Mouse (Mus musculus): ENCODE measurements at regions not wholly inside any gene's neighbourhood (a gene's known extent, or its start where the extent isn't known, plus 50 kb on each side); places are given as distances from the start of the nearest gene placed in this dataset.

DNA sequence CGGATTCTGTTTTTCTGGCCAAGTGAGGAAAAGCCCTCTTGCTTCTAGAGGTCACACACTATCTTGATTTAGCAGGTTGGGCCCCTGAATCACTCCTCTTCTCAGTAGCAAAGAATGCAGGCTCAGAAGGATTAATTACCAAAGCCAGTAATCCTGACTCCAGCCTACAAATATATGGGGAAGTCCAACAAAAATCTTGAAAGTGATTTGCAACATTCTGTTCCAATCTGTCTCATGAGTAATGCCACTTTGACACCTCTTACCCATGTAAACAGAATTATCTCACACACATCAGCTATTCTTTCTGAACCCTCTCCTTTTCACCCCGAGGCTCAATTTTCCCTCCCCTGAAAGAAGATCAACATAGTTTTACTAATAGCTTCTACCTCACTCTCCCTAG, 233.9 kb upstream of the Nt5c1b start:
- DNase-seq (ENCODE audit: low spot score, missing footprints): no peak

DNA sequence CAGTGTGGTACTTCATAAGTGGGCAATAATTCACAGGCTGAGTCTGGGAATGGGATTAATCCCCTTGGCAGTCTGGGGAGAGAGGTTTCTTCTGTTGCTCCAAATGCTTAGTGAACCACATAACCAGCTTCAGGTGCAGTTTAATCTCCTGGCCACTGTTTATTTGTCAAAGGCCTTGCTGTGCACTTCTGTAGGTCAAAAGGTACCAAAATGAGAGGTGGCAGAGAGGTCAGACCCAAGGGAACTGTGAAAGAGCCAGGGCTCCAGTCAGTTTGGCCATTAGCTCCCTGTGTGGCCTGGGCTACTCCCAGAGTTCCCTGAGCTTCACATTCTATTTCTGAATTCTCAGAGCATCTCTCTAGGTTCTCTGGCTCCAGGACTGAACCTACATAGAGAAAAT, 229.6 kb upstream of the Nt5c1b start:
- DNase-seq (ENCODE audit: low spot score, missing footprints) (no peak), ATAC-seq (ENCODE audit: low FRiP score) (no peak)
- Histone ChIP-seq H3K4me2 (no peak overlapping the region), H3K27me3 (ENCODE audit: control insufficient read depth, insufficient read depth, low read length) (no peaks in the 10 kb centered on the region), H3K4me3 (ENCODE audit: low read depth, low read length) (no peak overlapping the region), H3K4me1 (ENCODE audit: control insufficient read depth, insufficient read depth, low read length) (no peaks in the 10 kb centered on the region), H3K9me3 (ENCODE audit: control insufficient read depth, low read length) (no peaks in the 10 kb centered on the region), H3K27ac (ENCODE audit: low read depth, low read length) (no peak overlapping the region), H3K36me3 (ENCODE audit: control insufficient read depth, insufficient read depth, low read length) (no peaks in the 10 kb centered on the region), H3K9ac (ENCODE audit: low read length) (no peak overlapping the region)

More for the DNA sequence above, 233.9 kb upstream of the Nt5c1b start:
- Histone ChIP-seq H3K4me3 (ENCODE audit: low read depth, low read length) (no peak overlapping the region), H3K9ac (ENCODE audit: low read length) (no peak overlapping the region), H3K27me3 (ENCODE audit: control insufficient read depth, insufficient read depth, low read length) (no peaks in the 10 kb centered on the region), H3K4me2 (no peak overlapping the region), H3K9me3 (ENCODE audit: control insufficient read depth, low read length) (no peaks in the 10 kb centered on the region), H3K4me1 (ENCODE audit: control insufficient read depth, insufficient read depth, low read length) (no peaks in the 10 kb centered on the region), H3K27ac (ENCODE audit: low read depth, low read length) (no peak overlapping the region), H3K36me3 (ENCODE audit: control insufficient read depth, insufficient read depth, low read length) (no peaks in the 10 kb centered on the region)
- ATAC-seq (ENCODE audit: low FRiP score): no peak
- 31% methylated on average over 2 of the region's 2 CpGs for WGBS

DNA sequence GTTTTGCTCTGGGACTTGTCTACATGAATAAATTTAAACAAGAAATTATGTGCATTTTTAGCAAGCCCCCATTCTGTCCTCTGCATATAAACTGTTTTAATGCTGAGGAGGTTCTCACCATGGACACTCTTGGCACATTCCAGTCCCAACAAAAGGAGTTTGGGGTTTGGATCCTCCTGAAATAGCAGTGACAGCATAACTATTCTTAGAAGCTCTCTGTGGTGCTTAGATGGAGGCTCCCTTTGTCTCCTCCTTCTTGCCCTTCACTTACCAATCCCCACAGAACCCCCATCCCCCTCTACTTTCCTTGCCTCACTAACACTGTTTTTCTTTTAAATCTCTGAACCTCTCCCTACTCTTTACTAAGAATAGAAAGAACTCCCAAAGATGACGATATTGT, 208.9 kb upstream of the Nt5c1b start:
- ATAC-seq (ENCODE audit: low FRiP score): no peak
- H3K4me1 ChIP-seq (ENCODE audit: control insufficient read depth, insufficient read depth, low read length): no peaks in the 10 kb centered on the region
- no peak overlapping the region for H3K27ac ChIP-seq (ENCODE audit: low read depth, low read length)
- no peaks in the 10 kb centered on the region for H3K36me3 ChIP-seq (ENCODE audit: control insufficient read depth, insufficient read depth, low read length)
- H3K4me2 ChIP-seq: no peak overlapping the region
- H3K27me3 ChIP-seq (ENCODE audit: control insufficient read depth, insufficient read depth, low read length): no peaks in the 10 kb centered on the region
- no peak for DNase-seq (ENCODE audit: low spot score, missing footprints)
- H3K9ac ChIP-seq (ENCODE audit: low read length): no peak overlapping the region
- H3K9me3 ChIP-seq (ENCODE audit: control insufficient read depth, low read length): no peaks in the 10 kb centered on the region
- 74% methylated on average over 1 of the region's 1 CpGs for WGBS
- H3K4me3 ChIP-seq (ENCODE audit: low read depth, low read length): no peak overlapping the region

DNA sequence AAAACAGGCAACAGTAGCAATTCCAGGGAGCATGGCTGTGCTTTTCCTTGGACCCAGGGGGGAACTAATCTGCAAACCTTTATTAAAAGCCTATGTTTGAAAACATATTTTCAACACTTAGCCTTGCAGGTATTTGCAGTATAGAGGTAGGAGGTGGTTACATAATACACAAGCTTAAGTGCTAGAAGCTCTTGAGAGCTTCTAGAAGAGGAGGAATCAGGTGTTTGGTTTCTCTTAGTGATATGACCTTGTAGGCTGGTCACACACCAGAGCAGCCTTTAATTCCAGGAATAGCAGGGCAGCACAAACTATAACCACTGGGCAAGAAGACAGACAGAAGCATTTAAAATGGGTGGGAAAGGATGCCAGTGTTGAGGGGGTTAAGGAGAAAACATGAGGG, 201.7 kb upstream of the Nt5c1b start:
- no peak overlapping the region for H3K27ac ChIP-seq (ENCODE audit: low read depth, low read length)
- DNase-seq (ENCODE audit: low spot score, missing footprints): no peak
- no peak overlapping the region for H3K4me3 ChIP-seq (ENCODE audit: low read depth, low read length)
- no peaks in the 10 kb centered on the region for H3K4me1 ChIP-seq (ENCODE audit: control insufficient read depth, insufficient read depth, low read length)
- no peaks in the 10 kb centered on the region for H3K27me3 ChIP-seq (ENCODE audit: control insufficient read depth, insufficient read depth, low read length)
- ATAC-seq (ENCODE audit: low FRiP score): no peak
- H3K9ac ChIP-seq (ENCODE audit: low read length): no peak overlapping the region
- no peak overlapping the region for H3K4me2 ChIP-seq
- no peaks in the 10 kb centered on the region for H3K9me3 ChIP-seq (ENCODE audit: control insufficient read depth, low read length)
- H3K36me3 ChIP-seq (ENCODE audit: control insufficient read depth, insufficient read depth, low read length): no peaks in the 10 kb centered on the region

DNA sequence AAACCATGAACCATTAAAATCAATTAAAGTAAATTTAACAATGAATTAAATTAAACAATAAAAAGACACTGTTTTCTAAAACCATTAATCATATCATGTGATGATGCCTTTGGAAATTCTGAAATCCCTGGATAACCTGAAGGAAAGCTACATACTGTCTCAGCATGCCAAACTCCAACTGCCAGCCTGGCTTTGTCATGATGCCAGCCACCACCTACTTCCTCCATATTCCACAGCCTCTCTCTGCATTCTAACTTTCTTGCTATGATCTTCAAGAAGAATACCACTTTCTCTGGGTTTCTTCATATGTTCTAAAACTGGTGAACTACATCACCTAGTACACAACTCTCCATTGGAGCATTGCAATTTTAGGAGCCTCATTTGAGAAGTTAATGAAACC, 201.2 kb upstream of the Nt5c1b start:
- DNase-seq (ENCODE audit: low spot score, missing footprints): no peak
- no peaks in the 10 kb centered on the region for H3K36me3 ChIP-seq (ENCODE audit: control insufficient read depth, insufficient read depth, low read length)
- H3K4me3 ChIP-seq (ENCODE audit: low read depth, low read length): no peak overlapping the region
- no peak overlapping the region for H3K27ac ChIP-seq (ENCODE audit: low read depth, low read length)
- H3K4me1 ChIP-seq (ENCODE audit: control insufficient read depth, insufficient read depth, low read length): no peaks in the 10 kb centered on the region
- ATAC-seq (ENCODE audit: low FRiP score): no peak
- H3K4me2 ChIP-seq: no peak overlapping the region
- H3K27me3 ChIP-seq (ENCODE audit: control insufficient read depth, insufficient read depth, low read length): no peaks in the 10 kb centered on the region
- no peaks in the 10 kb centered on the region for H3K9me3 ChIP-seq (ENCODE audit: control insufficient read depth, low read length)
- H3K9ac ChIP-seq (ENCODE audit: low read length): no peak overlapping the region

DNA sequence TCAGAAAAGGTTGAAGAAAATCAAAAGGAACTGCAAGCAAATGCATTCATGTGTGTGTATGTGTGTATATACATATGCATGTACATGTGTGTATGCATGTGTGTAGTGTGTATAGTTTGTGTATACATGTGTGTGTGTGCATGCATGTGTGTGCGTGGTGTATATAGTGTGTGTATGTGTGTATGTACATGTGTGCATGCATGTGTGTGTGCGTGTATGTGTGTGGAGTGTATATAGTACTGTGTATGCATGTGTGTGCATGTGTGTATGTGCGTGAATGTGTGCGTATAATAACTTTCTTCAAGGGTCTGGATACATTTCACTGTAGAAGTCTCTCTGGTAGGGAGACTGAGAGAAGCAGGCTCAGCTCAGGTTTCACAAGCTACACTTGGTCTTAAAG, 191.1 kb upstream of the Nt5c1b start:
- ATAC-seq (ENCODE audit: low FRiP score) (no peak), DNase-seq (ENCODE audit: low spot score, missing footprints) (no peak)
- Histone ChIP-seq H3K4me3 (ENCODE audit: low read depth, low read length) (no peak overlapping the region), H3K27me3 (ENCODE audit: control insufficient read depth, insufficient read depth, low read length) (no peaks in the 10 kb centered on the region), H3K9ac (ENCODE audit: low read length) (no peak overlapping the region), H3K4me2 (no peak overlapping the region), H3K36me3 (ENCODE audit: control insufficient read depth, insufficient read depth, low read length) (no peaks in the 10 kb centered on the region), H3K27ac (ENCODE audit: low read depth, low read length) (no peak overlapping the region), H3K4me1 (ENCODE audit: control insufficient read depth, insufficient read depth, low read length) (no peaks in the 10 kb centered on the region), H3K9me3 (ENCODE audit: control insufficient read depth, low read length) (no peaks in the 10 kb centered on the region)
- whole genome bisulfite sequencing: 92% methylated on average over 4 of the region's 4 CpGs

DNA sequence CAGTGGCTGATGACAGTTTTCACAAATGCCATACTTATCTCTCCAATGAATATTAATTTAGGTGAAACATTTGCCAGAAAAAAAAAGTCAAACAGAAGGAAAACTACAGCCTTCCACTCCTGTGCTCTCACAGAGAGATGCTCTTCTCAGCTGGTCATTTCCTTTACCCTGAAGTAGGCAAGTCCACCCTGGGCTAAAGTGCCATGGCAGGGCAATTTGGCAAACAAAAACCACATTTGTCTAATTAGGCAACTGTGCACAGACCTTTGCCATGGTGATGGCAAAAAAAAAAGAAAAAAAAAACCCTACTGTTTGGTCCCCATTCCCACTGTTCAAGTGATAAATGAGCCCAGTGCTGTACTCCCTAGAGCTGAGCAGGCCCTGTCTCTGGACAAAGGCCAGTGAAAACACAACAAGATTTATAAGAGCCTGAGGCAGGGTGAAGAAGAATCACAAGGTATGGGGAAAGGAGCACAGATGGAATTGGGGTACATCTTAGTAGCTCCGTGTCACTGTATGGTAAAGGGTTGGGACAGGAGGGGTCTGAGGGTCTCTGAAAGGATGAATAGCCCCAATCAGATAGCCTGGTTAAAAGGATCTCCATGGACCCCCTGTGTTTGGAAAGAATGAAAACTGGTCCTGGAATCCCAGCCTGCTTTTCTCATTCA, 190.5 kb upstream of the Nt5c1b start:
- no peak overlapping the region for H3K4me2 ChIP-seq
- H3K9me3 ChIP-seq (ENCODE audit: control insufficient read depth, low read length): no peaks in the 10 kb centered on the region
- H3K27ac ChIP-seq (ENCODE audit: low read depth, low read length): no peak overlapping the region
- H3K27me3 ChIP-seq (ENCODE audit: control insufficient read depth, insufficient read depth, low read length): no peaks in the 10 kb centered on the region
- H3K36me3 ChIP-seq (ENCODE audit: control insufficient read depth, insufficient read depth, low read length): no peaks in the 10 kb centered on the region
- ATAC-seq (ENCODE audit: low FRiP score): no peak
- H3K9ac ChIP-seq (ENCODE audit: low read length): no peak overlapping the region
- H3K4me1 ChIP-seq (ENCODE audit: control insufficient read depth, insufficient read depth, low read length): no peaks in the 10 kb centered on the region
- H3K4me3 ChIP-seq (ENCODE audit: low read depth, low read length): no peak overlapping the region
- 59% methylated on average over 1 of the region's 1 CpGs for WGBS
- no peak for DNase-seq (ENCODE audit: low spot score, missing footprints)

DNA sequence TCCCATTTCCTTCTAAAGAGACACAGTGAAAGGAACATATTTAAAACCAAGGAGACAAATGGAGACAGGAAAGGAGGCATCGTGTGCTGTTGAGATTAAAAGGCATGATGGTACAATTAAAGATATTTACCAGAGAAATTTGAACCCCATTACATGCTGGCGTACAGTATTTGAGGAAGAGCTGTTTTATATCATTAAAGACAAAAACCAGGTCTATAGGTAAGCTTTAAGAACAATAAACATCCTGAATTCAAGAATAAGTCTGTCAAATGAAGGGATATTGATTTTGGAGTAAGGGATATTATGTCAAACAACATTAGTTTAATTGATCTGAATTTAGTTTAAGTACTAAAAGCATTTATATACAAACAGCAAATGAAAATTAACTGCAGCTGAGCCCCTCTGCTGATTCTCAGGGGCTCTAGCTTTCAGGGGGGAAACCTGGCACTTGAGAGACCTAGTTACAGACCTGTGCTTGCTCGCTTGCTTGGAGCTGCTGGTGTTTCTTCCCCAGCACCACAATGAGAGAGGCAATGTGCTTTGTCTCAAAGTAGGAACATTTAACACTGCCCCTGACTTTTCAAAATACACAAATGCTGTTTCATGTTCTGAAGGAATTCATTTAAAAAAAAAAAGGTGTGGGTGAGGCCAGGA, 189.8 kb upstream of the Nt5c1b start:
- WGBS: 67% methylated on average over 3 of the region's 3 CpGs
- no peaks in the 10 kb centered on the region for H3K4me1 ChIP-seq (ENCODE audit: control insufficient read depth, insufficient read depth, low read length)
- H3K4me2 ChIP-seq: no peak overlapping the region
- no peaks in the 10 kb centered on the region for H3K36me3 ChIP-seq (ENCODE audit: control insufficient read depth, insufficient read depth, low read length)
- H3K4me3 ChIP-seq (ENCODE audit: low read depth, low read length): no peak overlapping the region
- H3K9me3 ChIP-seq (ENCODE audit: control insufficient read depth, low read length): no peaks in the 10 kb centered on the region
- H3K9ac ChIP-seq (ENCODE audit: low read length): no peak overlapping the region
- no peak for ATAC-seq (ENCODE audit: low FRiP score)
- no peak for DNase-seq (ENCODE audit: low spot score, missing footprints)
- no peak overlapping the region for H3K27ac ChIP-seq (ENCODE audit: low read depth, low read length)
- no peaks in the 10 kb centered on the region for H3K27me3 ChIP-seq (ENCODE audit: control insufficient read depth, insufficient read depth, low read length)

DNA sequence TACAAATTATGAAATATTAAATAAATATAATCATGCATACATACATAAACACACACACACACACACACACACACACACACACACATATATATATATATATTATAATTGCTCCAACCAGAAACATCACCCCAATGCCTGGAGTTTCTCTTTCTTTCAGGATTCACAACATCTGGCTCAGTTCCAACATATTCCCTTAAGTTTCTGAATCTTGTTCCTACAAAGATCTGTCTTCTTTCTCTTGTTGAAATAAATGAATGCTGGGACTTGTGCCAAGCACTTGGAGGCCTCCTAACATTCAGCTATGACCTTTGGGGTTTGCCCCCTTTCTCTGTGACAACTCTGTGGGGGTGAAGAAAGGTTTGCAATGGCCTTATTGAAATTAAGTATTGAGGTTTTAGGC, 187.2 kb upstream of the Nt5c1b start:
- H3K36me3 ChIP-seq (ENCODE audit: control insufficient read depth, insufficient read depth, low read length): no peaks in the 10 kb centered on the region
- H3K27me3 ChIP-seq (ENCODE audit: control insufficient read depth, insufficient read depth, low read length): no peaks in the 10 kb centered on the region
- no peak overlapping the region for H3K27ac ChIP-seq (ENCODE audit: low read depth, low read length)
- no peak overlapping the region for H3K9ac ChIP-seq (ENCODE audit: low read length)
- no peaks in the 10 kb centered on the region for H3K4me1 ChIP-seq (ENCODE audit: control insufficient read depth, insufficient read depth, low read length)
- no peaks in the 10 kb centered on the region for H3K9me3 ChIP-seq (ENCODE audit: control insufficient read depth, low read length)
- H3K4me3 ChIP-seq (ENCODE audit: low read depth, low read length): no peak overlapping the region
- no peak for DNase-seq (ENCODE audit: low spot score, missing footprints)
- no peak overlapping the region for H3K4me2 ChIP-seq
- ATAC-seq (ENCODE audit: low FRiP score): no peak

All from midbrain, embryonic 11.5 days (tissue).